Mouse (Mus musculus) gastrocnemius, adult 2 months (tissue): ENCODE data around the gene Nid1. TPM values are rescaled to one million over a fixed set of nuclear protein-coding genes. Genes with fewer than 3 reads are reported as not detected.

Source experiments
- DNase-seq: peaks from one replicate; pipeline ENCODE4 v3.0.0; 2022
- H3K27ac ChIP-seq: fragments of 200-600 bp; 2 replicates; pipeline ENCODE4 v1.8.1; 2022; ENCODE audit warnings: mild to moderate bottlenecking
- H3K4me3 ChIP-seq: fragments of 200-600 bp; 2 replicates; pipeline ENCODE4 v1.8.1; 2022; ENCODE audit warnings: mild to moderate bottlenecking, moderate library complexity
- CTCF ChIP-seq: fragments of 200-600 bp; IDR thresholded peaks from 2 replicates; pipeline ENCODE4 v1.8.1; 2022; ENCODE audit warnings: antibody characterized with exemption, mild to moderate bottlenecking, moderate library complexity
- intact Hi-C: fragments of 180-260 bp; cut with DNase I; formaldehyde crosslinking; loops from one replicate; pipeline ENCODE4 v1.15.1; 2025
- total RNA-seq, 2 experiments: library from RNA; stranded (reverse); gene quantifications; 2 replicates each; pipeline ENCODE4 v1.2.3; 2021

The Nid1 gene
- total RNA-seq, 2 experiments from 2014 or later: 37.3 to 49.2 TPM

DNA sequence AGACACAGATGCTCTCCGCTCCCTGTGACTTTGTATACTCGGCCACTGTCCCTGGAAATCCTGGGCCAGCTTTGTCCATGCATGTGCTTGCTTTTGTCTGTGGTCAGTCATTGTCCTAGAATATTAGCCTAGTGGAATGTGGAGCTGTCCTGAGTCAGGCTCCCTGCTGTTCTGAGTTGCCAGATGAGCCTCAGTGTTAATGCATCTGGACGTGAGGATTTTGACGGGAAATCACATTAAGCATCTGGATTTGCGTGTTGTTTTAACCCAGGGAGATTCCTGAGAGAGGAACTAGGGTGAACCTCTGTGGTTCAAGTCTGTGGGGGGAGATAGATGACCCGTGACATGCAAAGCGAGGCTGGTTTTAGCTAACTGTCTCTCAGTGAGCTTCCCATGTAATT, 47.0 kb downstream of the Nid1 start:
- intact Hi-C loops: loop anchor here (2.0 kb wide), 1 partner anchor 20 kb away; no protein-coding TSS in a partner anchor
- H3K4me3 ChIP-seq: no peak overlapping the region
- DNase-seq: no peak
- H3K27ac ChIP-seq: peak overlapping the region; percentile 75
- TF ChIP-seq CTCF: no peak

DNA sequence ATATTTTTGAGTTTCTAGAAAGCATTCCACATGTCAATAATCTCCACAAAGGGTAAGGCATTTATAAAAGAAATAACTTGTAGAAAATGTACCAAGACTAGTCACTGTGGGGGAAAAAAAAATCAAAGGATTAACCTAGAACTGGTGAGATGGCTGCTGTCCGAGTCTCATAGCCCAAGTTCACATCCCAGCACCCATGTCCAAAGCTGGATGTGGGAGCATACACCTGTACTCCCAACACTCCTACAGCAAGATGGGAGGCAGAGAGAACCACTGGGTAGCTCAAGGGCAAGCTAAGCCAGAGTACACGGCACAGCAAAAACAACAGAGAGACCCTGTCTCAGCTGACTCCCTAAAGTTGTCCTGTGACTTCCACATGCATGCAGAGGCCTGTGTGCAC, 47.5 kb downstream of the Nid1 start:
- Histone ChIP-seq H3K4me3 (no peak overlapping the region), H3K27ac (peak overlapping the region; percentile 75; the same call in 1 of the 2 replicates)
- DNase-seq: no peak
- intact Hi-C loops: loop anchor here (2.0 kb wide), 1 partner anchor 20 kb away; no protein-coding TSS in a partner anchor
- no peak for TF ChIP-seq CTCF

DNA sequence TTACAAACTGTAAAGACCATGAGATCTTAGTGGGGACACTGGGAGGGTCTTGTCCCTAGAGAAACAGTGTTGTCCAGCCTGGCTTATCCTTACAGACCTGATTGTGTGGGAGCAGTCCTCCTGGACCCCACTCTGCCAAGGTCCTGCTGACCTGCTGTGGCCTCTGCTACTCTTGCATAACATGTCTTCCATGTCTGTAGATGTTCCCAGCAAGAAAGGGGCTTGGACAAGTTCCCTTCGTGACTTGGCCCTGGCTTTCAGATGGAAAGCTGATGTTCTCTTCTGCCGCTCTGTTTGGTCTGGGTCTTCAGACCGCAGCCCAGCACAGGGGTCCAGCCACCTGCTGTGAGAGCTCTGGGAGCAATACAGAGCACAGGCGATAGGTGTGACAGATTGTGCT, 48.3 kb downstream of the Nid1 start:
- intact Hi-C loops: loop anchor here (2.0 kb wide), 1 partner anchor 19 kb away; no protein-coding TSS in a partner anchor
- peak overlapping the region; percentile 75 for H3K27ac ChIP-seq
- H3K4me3 ChIP-seq: no peak overlapping the region
- DNase-seq: peak; percentile 66
- TF ChIP-seq CTCF: no peak

DNA sequence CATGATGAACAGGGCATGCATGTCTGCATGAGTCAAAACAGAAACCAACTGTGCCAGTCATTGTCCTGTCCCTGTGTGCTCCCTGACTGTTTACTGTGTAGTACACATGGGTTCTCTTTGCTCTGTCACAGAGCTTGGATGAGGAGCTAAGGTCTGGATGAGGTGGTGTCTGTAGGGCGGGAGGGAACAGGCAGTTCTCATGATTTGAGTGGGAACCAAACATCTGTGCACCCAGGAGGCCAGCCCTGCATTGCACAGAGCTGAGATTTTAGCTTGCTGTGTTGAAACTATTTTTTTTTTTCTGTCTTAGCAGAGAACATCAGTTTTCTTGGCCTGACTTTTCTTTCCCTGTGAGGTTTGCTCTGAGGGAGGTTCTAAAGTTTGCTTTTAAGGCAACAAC, 50.5 kb downstream of the Nid1 start:
- Histone ChIP-seq H3K4me3 (no peak overlapping the region), H3K27ac (peak overlapping the region; percentile 84)
- intact Hi-C loops: no loop called here
- TF ChIP-seq CTCF: no peak
- DNase-seq: peak; percentile 72

DNA sequence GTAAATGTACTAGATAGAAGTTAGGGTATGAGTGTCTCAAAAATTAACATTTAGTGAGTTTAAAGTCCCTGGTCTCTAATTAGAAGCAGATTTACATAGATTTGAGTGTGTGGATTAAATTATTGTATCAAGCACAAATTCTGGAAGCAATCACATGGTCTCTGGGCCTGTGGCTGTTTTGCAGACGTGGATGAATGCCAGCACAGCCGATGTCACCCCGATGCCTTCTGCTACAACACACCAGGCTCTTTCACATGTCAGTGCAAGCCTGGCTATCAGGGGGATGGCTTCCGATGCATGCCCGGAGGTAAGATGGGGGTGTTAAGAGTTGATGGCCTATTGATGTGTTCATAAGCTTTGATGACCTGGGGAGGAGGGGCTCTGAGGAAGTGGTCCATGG, 52.5 kb downstream of the Nid1 start:
- Histone ChIP-seq H3K27ac (peak overlapping the region; percentile 46), H3K4me3 (no peak overlapping the region)
- intact Hi-C loops: no loop called here
- TF ChIP-seq CTCF: no peak
- DNase-seq: no peak

DNA sequence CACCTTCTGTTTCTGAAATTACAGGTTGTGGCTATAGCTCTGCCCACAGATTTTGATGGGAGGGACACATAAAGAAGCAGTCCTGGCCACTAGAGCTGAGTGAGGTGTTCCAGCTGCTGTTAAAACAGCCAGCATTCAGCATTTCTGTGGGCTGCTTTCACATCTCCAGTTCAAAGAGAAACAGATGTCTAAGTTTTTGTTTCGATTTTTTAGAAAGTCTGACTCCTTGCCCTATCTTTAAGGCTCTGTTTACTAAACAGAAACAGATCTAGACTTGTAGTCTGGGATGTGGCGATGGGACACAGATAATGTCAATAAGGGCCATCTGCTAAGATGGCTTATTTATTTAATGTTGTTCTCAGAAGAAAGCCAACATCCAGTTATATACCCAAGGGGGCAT, 54.8 kb downstream of the Nid1 start:
- intact Hi-C loops: no loop called here
- no peak overlapping the region for H3K4me3 ChIP-seq
- TF ChIP-seq CTCF: no peak
- DNase-seq: no peak
- peak overlapping the region; percentile 61; the same call in 1 of the 2 replicates for H3K27ac ChIP-seq

DNA sequence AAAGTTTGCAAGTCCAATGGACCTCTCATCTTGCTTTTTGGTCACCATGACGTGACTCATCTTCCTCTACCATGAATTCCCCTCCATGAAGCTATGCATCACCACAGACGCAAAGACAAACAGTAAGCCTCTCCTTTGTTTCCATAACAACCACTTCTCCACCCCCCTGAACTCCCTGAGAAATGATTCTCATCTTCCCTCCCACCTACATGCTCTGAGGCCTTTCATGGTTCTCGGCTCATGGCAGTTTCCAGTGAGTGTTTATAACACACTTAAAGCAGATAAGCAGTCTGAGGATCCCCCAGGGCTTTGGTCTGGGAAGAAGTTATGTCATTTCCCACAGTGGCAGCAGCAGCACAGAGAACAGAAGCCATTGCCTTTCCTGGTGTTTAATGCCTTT, 56.2 kb downstream of the Nid1 start:
- TF ChIP-seq CTCF: no peak
- H3K4me3 ChIP-seq: no peak overlapping the region

DNA sequence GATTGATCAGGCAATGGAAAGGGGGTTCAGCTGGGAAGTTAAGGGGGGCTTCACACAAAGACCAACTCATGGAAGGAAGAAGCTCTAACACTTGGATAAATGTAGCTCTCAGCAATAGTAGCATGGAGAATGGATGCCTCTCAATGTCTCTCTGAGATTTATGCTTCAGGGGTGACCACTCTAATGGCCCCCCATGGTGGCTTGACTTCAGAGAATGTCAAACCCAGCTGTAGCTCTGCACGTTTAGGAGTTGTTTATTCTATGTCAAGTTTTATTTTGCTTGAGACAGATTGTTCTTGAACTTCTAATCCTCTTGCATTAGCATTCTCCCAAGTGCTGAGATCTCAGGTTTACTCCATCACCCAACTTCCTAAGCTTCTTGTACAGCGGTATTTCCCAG, 60.7 kb downstream of the Nid1 start:
- Histone ChIP-seq H3K27ac (no peak overlapping the region), H3K4me3 (no peak overlapping the region)
- intact Hi-C loops: no loop called here
- TF ChIP-seq CTCF: no peak
- DNase-seq: no peak

More for the DNA sequence above, 56.2 kb downstream of the Nid1 start:
- no peak for DNase-seq
- intact Hi-C loops: no loop called here
- no peak overlapping the region for H3K27ac ChIP-seq

DNA sequence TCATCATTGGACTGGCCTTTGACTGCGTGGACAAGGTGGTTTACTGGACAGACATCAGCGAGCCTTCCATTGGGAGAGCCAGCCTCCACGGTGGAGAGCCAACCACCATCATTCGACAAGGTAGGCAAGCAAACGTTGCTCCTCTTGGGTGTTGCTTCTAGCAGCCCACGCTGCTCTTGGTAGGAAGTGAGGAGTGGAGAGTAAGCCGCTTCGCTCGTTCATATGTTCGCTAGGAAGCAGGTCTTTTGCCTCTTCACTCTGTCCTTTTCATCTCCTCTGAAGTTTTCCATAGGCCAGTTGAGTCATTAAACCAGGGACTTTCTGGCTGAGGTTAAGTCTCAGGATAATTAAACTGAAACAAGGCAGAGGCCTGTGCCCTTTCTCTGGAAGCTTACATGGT, 65.1 kb downstream of the Nid1 start:
- DNase-seq: no peak
- Histone ChIP-seq H3K4me3 (no peak overlapping the region), H3K27ac (peak overlapping the region; percentile 83)
- TF ChIP-seq CTCF: no peak
- intact Hi-C loops: no loop called here

DNA sequence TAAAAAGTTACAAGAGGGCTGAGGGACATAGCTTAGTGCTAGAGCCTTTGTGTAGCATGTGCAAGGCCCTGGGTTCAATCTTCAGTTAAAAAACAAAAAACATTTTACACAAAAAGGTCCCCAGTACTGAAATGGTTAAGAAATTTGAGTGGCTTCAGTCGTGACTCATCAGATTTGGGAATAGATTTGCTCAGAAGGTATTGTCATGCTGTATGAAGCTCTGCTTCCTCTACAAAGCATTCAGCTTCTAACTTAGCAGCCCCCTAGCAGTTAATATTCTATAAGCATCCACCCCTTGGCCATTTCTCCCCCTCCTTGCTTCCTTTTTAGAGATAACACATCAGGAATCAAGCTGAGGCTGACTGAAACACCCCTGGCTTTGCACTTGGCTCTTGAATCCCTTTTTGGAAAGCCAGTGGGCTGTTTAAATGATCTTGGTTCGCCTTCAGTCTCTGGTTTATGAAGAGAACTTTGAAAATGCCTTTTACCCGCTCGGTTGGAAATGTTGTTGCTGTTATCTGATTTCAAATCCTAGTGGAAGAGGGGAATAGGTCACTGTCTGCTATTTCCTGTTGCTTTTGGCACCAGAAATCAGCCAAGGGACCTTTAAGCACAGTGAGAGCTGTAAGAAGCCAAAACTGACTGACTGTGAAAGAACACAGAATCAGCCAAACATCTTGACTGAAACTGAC, 66.5 kb downstream of the Nid1 start:
- TF ChIP-seq CTCF: no peak
- Histone ChIP-seq H3K27ac (peak overlapping the region; percentile 83), H3K4me3 (peak overlapping the region; percentile 28)
- DNase-seq: no peak
- intact Hi-C loops: loop anchor here (2.0 kb wide), 1 partner anchor 19 kb away; no protein-coding TSS in a partner anchor

DNA sequence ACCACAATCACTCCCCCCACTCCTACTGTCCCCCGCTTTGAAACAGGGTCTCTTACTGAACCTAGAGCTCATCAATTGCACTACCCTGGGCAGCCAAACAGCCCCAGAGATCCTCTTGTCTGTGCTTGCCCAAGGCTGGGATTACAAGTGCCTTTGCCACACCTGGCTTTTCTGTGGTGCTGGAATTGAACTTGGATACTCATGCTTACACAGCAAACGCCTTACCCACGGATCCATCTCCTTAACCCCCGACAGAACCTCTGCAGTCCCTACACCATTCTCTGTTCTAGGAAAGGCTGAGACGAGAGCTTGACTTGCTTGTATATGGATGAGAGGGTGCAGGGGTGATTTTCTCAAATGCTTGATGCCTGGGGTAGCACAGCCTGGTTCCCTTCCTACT, 67.7 kb downstream of the Nid1 start:
- intact Hi-C loops: loop anchor here (2.0 kb wide), 1 partner anchor 20 kb away; no protein-coding TSS in a partner anchor
- no peak for DNase-seq
- TF ChIP-seq CTCF: no peak
- Histone ChIP-seq H3K27ac (peak overlapping the region; percentile 63), H3K4me3 (no peak overlapping the region)

DNA sequence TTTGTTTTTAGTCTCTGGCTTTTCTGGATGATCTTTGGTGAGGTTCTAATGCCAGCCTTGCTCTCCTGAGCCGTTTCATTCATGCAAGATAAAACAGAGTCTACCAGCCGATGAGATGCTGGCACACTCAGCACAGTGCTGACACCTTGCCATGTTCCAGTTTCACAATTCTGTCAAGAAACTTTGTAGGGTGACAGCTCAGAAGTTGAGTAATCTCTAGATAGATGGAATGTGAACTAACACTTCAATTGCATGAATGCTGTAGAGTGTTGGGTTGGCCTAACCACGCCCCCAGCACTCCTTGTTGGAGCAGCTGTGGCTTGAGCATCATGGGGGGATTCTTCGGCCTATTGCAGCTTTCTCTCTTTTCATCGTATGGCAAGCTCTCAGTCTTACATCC, 69.2 kb downstream of the Nid1 start:
- Histone ChIP-seq H3K4me3 (no peak overlapping the region), H3K27ac (no peak overlapping the region)
- intact Hi-C loops: no loop called here
- no peak for DNase-seq
- TF ChIP-seq CTCF: no peak

DNA sequence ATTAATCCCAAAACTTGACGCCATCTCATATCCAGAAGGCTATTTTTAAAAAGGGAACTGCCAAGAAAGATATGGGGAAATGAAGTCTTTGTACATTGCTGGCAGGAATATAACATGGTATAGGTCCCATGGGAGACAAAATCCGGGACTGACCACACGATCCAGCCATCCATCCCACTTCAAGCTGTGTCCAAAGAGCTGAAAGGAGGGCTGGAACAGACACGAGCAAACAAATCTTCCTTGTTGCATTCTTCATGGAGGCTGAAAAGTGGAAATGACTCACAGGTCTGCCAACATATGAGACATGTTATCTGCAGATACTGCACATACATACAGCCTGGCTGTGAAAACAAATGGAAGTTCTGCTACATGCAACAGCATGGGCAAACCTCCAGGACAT, 77.5 kb downstream of the Nid1 start:
- H3K4me3 ChIP-seq: no peak overlapping the region
- H3K27ac ChIP-seq: no peak overlapping the region
- intact Hi-C loops: loop anchor here (5.0 kb wide), 1 partner anchor 77 kb away; the partner anchor contains the start of gene Lyst
- no peak for TF ChIP-seq CTCF
- DNase-seq: no peak
